Mouse (Mus musculus) right cerebral cortex, postnatal 36 days (tissue): ENCODE measurements around the gene Mtmr12.
A peak's percentile ranks its signal among the peaks of the same experiment; 100 is the strongest.

Source experiments
- DNase-seq, 2 experiments: peaks; one replicate each; pipeline ENCODE4 v3.0.0; 2022; ENCODE audit warnings: low spot score in 2 of 2, mixed read lengths in 1 of 2

The Mtmr12 gene

DNA sequence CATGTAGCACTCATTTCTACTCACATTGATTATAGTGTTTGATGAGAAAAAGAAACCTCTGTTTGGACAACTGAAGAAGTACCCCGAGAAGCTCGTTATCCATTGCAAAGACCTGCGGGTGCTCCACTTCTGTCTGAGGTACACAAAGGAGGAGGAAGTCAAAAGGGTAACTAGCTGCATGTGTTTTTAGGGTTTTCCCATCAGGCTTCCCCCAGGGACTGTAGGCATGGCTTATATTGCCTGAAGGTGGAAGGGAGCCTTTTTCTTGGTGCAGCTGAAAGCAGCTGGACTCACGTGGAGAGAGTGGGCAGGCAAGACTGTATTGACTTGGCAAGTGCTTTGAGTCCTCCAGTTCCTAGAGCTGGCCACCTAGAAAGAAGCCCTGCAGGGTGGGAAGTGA, 31.2 kb downstream of the Mtmr12 start:
- DNase-seq: no peak

DNA sequence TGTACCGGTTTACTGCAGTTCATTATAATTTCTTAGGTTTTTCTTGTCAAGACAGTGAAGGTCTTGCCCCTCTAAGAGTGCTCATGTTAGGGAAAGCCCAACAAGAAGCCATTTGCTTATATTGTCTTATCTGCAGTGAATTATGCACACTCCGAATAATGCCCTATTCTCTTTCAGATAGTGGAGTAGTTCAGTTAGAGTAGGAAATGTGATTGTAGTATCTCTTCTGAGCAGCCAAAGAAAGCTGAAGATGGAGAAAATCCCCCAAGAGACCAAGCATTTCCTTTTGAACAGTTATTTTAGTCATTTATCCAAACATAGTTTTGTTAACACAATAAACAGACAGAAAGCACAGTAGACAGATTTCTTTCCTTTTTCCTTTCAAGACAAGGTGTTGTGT, 32.1 kb downstream of the Mtmr12 start:
- no peak for DNase-seq

DNA sequence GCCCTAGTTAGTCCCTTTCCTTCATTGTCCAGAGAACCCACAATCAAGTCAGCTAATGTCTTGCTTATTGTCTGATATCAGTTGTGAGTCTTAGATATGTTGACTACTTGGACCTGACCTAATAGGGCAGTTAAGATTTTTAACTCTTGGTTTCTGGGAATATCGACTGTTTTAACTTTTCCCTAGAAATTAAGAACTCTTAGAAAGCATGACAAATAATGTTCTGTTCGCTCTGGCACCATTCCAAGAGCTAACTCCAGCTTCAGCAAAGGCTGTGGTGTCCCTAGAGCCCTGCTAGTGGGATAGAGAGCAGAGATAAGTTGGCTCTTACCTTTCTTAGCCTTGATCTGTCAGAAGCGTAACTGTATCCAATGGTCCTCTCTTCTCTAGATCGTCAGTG, 32.7 kb downstream of the Mtmr12 start:
- DNase-seq: no peak

DNA sequence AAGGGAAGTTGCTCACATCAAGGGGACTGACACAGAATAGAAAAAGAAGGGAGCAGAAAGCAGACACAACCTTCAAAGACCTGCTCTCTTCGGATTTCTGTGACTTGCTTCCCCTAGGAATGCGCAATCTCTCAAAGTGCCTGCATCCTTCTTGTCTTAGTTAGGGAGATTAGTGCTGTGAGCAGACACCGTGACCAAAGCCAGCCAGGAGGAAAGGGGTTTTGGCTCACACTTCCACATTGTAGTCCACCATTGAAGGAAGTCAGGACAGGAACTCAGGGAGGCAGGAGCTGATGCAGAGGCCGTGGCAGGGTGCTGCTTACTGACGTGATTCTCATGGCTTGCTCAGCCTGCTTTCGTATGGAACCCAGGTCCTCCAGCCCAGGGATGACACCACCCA, 33.5 kb downstream of the Mtmr12 start:
- no peak for DNase-seq

DNA sequence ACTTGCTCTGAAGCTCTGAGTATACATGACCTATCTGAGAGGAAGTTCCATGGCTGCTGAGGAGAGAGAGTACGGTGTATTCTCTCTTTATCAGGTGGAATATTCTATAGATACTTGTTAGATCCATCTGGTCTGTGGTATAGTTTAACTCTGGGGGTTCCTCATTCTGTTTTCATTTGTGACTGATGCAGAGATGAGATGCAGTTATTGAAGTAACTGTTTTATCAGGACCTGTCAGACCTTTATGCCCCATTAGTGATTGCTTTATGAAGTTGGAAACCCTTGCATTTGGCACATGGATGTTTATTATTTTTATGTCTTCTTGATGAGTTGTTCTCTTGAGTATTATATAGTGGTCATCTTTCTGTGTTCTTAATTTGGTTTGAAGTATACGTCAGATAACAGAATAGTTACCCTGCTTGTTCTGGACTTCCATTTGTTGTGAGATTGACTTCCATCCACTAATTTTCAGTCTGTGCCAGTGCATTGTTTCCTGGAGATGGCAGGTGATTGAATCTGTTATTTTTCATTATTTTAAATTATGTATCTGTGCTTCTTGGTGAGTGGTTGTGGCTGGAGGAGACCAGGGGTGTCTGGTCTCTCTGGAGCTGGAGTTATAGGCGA, 36.0 kb downstream of the Mtmr12 start:
- DNase-seq: no peak

DNA sequence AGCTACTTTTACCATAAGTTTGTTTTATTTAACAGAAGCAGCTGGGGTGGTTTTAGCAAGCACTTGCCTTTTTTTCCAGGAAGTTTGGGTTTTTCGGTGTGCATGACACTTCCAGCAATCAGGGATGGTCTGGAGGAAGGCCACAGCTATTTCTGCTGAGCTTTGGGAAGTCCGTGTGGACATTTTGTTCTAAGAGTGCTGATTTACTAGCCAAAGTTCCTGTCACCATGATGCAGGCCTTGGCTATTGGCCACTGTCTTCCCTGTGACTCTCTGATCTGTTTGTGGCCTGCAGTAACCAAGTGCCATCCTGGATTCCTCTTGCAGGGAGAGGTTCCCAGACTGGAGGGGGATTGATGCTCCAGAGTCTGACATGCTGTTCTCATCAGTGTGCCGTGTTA, 39.0 kb downstream of the Mtmr12 start:
- no peak for DNase-seq

DNA sequence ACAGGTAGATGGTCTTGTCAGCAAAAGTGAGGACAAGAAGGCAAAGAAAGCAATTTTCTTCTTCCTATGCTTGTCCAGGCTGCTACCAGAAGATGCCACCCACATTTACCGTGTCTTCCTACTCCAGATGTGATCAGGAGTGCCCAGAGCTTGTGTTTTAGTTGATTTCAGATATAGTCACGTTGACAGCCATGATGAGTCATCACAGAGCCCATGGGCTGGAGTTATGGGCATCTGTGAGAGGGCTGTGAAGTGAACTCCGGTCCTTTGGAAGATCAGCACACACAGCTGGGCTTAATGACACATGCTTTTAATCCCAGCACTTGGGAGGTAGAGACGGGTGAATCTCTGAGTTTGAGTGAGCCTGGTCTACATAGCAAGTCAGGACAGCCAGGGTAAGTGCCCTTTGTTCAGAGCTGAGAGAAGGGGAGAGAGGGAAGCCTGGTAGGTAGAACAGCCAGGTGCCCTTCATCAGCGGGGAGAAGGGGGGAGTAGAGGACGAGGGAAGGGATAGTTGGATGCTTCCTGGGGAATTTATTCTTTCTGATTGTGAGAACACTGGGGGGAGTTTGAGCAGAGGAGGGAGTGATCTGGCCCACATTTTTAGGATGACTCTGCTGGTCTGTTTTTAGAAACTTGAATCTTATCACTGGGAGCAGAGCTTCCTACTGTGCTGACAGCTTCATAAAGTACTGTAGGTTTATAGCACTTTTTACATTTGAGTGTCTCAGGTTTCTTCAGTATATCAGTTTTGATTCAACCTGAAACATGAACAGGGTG, 40.9 kb downstream of the Mtmr12 start:
- peak in 1 of 2 experiments; percentile 55 for DNase-seq

DNA sequence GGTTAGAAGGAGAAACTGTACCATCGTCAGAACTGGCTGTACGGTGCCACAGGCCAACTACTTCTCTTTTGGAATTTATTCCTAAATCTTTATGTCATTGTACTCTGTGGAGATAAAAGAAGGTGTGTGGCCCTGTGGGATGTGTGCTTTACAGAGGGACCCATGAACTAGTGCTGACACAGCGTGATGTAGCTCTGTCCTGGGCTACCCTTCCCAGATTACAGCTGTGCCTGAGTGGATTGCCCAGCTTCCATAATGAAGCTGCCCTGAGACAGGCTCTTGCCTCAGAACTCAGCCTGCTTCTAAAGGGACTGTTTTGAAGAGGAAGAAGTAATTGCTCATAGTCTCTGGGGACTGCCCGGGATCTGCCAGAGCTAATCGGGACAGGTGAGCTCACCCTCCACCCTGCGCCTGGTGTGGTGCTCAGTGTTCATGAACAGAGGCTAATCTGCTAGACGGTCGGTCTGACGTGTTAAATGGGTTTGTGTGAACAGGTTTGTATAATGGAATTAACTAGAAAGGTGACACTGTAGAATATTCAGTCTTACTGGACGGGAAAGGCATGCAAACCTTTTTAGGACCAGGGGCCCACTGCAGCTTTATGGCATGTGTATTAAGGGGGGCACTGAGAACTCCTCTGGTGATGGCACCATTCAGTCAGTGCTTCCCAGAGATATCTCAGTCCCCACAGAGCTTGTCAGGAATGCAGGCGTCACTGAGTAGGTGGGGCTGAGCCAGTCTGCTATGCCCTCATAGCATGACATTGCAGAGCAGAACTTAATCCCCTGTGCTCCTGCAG, 41.7 kb downstream of the Mtmr12 start:
- DNase-seq: no peak

DNA sequence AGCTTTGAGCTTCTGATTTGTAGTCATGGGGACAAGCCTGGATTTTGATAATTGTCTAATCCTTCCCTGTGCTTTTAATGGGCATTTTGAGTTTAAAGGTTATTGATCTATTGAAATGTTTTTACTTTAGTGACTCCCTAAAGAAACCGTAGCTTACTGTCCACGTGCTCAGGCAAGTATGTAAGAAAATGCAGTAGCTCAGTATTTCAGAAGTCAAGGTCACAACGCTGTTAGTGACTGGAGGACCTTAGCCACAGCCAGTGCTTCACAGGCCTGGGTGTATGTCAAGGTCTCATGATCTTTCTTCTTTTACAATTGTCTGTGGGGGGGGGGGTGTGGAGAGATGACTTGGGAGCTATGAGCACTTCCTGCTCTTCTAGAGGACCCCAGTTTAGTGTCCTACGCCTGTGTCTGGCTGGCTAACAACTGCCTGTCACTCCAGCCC, 42.4 kb downstream of the Mtmr12 start:
- no peak for DNase-seq

DNA sequence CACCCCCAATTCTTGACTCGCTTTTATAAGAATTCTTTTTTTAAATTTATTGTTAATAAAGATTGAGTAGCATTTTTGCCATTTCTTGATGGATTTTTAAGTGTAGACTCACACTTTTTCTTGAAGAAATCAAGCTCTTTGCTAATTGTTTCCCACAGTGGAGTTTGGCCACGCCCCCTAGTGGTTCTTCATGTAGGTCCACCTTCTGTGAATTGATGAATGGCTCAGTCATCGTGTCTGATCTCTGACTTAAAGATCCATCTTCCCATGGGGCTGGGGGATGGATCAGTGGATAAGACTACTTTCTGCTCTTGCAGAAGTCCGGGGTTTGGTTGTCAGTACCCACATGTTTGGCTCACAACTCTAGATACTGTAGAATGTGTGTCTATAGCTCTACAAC, 43.5 kb downstream of the Mtmr12 start:
- no peak for DNase-seq

DNA sequence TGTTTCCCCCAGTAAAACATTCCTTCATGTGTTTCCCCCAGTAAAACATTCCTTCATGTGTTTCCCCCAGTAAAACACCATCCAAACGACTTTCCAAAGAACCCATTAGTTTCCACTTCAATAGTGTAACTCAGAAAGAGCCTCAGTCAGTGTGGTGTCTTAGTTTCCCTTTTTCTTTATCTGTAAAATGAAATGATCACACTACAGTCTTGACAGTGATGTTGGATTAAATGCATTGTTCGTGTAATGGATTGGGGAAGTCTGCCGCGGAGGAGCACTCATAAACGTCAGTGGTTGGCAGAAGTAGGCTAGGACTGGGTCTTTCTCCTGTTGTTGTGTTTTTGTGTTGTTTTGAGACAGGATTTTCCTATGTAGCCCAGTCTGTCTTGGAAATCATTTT, 45.5 kb downstream of the Mtmr12 start:
- DNase-seq: no peak

DNA sequence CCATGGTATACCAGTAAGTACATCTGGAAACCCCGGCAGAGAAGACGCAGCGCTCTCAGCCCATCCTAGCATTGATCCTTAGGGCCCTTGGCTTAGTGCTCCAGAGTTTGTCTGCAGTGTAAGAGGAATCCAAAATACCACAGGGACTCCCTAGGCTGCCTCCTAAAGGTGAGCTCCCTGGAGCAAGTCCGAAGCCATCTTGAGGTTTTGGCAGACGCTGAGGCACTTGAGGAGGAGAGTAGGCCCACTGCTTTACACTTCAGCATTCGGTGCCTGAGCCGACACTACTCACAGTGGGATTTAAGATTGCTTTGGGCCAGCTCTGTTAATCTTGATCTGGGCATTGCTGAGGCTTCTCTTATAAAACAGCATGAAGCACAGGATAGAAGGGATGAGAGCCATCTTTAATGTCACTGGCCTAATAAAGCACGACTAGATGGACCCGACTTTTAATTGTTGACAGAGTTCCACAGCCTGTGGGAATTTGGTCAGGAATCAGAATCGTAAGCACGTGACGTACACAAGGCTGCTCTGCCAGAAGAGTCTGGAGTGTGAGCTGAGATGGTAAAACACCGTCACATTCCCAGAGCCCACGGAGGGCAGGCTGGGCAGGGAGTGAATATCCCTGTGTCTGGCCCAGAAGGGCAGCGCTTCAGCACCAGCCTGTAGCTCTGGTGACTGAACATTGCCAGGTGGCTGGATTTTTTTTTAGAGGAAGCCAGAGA, 46.8 kb downstream of the Mtmr12 start:
- DNase-seq: no peak

DNA sequence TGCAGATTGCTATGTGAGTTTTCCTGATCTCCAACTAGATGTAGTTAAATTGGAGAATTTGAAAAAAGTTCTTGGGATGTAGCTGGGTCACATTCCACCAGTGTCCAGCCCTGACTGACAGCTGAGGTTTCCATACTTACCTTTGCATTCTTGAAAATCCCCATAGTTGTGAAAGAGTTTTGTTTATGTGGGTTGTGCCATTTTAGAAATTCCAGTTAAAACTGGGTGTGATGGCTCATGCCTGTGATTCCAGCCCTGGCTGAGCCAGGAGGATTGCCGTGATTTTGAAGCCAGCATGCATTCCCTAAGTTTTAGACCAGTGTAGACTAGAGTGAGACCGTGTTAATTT, 47.3 kb downstream of the Mtmr12 start:
- DNase-seq: no peak

DNA sequence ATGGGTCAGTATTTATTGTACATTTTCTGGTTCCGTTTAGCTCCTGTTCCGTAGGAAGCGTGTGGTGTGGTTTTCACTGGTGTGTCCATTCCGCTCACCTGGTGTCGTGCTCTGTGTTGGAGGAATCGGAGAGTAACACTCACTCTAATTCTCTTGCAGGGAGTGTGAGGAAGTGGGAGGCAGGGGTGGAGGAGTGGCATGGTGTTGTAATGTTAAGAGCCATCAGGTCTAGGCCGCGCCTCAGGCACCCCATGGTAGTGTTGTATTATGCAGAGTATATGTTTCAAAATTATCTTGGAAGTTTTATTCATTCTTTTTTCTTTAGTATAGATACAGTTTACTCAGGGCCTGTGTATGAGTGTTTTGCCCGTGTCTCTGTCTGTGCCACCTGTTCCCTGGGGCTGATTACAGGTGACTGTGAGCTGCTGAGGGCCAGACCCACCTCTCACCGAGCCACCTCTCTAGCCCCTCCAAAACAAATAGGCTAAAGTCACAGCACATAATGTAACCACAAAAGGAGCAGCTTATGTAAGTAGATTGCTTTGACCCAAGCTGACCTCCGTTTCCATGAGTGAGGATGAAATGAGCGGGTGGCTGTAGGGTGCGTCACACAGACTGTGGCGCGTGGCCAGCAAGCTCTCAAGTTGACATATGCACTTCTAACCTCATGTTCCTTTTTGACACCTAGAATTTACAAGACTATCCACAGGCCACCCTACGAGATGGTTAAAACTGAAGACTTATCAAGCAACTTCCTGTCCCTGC, 53.1 kb downstream of the Mtmr12 start:
- no peak for DNase-seq

DNA sequence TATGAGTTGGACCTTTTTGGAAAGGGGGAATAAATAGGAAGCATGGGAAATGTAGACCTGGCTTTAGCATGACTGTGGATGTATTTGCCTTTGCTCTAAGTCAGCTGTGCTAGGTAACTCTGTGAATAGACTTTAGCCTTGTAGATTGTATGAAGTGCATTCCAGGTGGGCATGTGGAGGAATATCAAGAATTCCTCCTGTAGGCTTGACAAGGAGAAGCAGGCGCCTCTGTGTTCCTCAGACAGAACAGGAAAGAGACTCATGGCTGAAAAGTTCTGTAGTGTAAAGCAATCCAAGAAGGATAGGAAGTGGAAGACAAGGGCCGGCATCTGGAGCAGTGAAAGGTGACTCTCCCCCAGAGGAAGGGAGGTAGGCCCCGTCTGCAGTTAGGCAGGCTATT, 58.2 kb downstream of the Mtmr12 start:
- no peak for DNase-seq

DNA sequence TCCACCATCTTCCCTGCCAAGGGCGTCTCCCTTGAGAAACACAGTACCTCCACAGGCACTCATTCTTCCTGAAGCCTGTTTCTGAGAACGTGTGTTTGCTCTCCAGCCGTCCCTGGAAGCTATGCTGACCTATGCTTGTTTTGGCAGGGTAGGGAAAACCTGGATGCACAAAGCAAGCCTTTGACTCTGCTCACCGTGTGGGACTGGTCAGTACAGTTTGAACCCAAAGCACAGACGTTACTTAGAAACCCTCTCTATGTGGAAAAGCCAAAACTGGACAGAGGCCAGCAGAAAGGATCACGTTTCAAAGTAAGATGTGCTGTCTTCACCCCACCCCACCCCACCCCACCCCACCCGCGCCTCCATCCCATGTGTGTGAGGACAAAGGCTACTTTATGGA, 61.6 kb downstream of the Mtmr12 start:
- DNase-seq: no peak

DNA sequence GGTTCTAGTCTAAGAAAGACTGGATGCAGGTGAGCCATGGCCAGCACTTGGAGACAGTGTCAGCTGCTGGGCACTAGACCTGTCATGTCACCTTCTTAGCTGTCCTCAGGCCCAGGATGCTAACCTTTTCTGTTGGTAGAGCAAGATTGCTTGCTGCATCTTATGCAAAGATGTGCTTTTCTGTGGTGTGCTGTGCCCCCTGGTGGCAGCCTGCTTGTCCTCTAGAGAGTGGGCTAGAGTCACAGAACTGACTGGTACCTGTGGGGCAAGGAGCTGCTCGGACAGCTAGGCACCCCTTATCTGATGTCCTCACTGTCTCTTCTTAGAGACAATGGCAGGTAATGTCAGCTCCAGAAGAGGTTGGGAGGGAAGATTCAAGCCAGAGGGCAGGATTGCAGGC, 63.2 kb downstream of the Mtmr12 start:
- DNase-seq: peak; percentile 54 to 56

DNA sequence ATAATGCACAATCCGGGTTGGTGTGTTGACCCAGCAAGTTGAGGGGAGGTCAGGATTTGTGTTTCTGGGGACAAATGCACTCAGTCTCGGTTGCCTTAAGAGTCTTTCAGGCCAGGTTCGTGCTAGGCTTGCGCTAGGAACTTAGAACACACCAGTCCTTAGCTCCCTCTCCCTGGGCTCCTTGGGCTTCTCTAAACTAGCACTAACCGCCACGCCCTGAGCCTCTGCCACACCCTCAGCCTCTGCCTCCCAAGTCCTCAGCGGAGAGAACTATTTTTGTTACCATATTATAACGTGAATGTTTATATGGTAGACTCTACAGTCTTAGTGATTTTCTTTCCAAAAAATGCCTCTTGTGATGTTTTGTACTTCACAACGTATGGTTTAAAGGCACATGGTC, 66.5 kb downstream of the Mtmr12 start:
- DNase-seq: no peak

DNA sequence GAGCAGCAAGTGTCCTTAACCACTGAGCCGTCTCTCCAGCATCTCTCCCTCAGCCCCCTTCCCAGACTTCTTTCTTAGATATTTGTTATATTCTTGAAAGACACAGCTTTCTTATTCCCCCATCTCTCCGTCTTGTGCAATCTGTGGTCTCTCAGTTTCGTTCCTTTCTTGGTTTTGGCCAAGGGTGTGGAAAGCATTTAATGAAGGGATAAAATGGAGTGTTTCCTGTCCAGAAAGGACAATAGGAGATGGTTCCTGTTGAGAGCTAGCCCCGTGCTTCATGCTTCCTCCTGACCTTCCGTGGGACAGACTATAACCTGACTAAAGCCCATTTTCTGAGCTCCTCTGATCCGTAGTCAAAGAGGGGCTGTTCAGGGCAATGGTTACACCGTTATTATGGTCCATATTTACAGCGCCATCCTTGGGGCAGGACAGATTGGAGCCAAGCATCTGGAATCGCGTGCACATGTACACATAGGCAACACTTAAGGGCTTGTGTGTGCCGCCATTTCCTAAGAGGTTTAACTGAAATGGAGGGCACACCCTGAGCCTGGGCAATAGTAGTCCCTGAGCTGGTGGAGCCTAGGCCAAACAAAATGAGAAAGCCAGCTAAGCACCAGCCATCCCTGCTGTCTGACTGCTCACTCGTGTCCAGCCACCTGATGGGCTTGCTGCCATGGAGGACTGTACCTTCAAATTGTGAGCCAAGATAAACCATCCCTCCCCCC, 68.7 kb downstream of the Mtmr12 start:
- no peak for DNase-seq

DNA sequence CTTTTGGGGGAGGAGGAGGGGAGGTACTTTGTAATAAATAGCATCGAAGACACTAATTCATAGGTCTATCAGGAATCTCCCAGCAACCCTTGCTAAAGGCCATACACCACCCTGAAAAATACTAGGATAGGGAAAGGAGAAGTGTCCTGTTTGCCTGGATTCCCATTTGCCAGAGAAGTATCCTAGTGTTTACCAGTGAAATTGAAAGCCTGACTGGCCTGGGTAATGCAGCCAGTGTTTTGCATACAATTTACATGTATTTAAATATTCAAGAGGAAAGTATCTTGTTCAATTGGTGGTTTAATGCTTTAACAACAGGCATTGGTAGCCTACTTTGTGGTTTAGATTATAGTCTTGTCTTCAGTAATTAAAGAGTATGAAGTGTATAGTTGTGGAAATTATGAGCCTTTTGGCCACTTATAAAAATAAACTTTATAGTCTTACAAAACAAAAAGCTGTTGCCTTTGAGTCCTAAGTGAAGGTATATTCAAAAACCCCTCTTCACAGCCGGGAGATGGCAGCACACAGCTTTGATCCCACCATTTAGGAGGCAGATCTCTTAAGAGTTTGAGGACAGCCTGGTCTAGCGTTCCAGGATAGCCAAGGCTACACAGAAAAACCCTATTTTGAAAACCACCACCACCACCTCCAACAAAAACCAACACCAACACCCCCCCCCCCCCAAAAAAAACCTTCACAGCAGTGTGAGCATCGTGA, 69.4 kb downstream of the Mtmr12 start:
- DNase-seq: no peak
